Comparison of ENCODE assay signal across 15 mouse cellular contexts in genomic region chr3:68764336-68764735, GRCm38 (mm10).
"Had no signal": no experiment of that assay in that cellular context is flagged by ENCODE, and none has a peak within 500 bp of the region (broad histone marks: within the 10 kb centered on the region; RNA-seq: fewer than 3 reads in every experiment).

No protein-coding gene starts in this region.

- H3K27ac ChIP-seq: limb, embryonic 12.5 days; liver, embryonic 13.5 days; lung, embryonic 15.5 days; macrophage; midbrain, embryonic 15.5 days; neural tube, embryonic 13.5 days had no signal

- H3K4me1 ChIP-seq: midbrain, embryonic 15.5 days; neural tube, embryonic 13.5 days had no signal

- H3K9ac ChIP-seq: limb, embryonic 12.5 days; liver, embryonic 13.5 days; liver, postnatal 0 days; lung, embryonic 15.5 days; midbrain, embryonic 15.5 days; neural tube, embryonic 13.5 days had no signal

- ATAC-seq: midbrain, embryonic 15.5 days had no signal

- H3K9me3 ChIP-seq: limb, embryonic 12.5 days; liver, embryonic 13.5 days; lung, embryonic 15.5 days; megakaryocyte, embryonic 14.5 days; midbrain, embryonic 15.5 days; neural tube, embryonic 13.5 days had no signal

- H3K36me3 ChIP-seq: limb, embryonic 12.5 days; liver, embryonic 13.5 days; lung, embryonic 15.5 days; midbrain, embryonic 15.5 days; neural tube, embryonic 13.5 days had no signal

- DNase-seq: liver; liver, embryonic 13.5 days; retina, postnatal 1 day; right cerebral cortex, postnatal 4 days; spleen, adult 18-20 months; thymus, adult 18-20 months; thymus, postnatal 14 days had no signal

- H3K4me2 ChIP-seq: limb, embryonic 12.5 days; liver, embryonic 13.5 days; lung, embryonic 15.5 days; midbrain, embryonic 11.5 days; midbrain, embryonic 15.5 days; neural tube, embryonic 13.5 days had no signal

- H3K4me3 ChIP-seq: limb, embryonic 12.5 days; liver, embryonic 13.5 days; lung, embryonic 15.5 days; megakaryocyte, embryonic 14.5 days; midbrain, embryonic 15.5 days; neural tube, embryonic 13.5 days had no signal

- H3K27me3 ChIP-seq: limb, embryonic 12.5 days; liver, embryonic 13.5 days; lung, embryonic 15.5 days; midbrain, embryonic 15.5 days; neural tube, embryonic 13.5 days had no signal
